Mouse (Mus musculus): ENCODE results near the gene Olfr1392. TPM values are rescaled to one million over a fixed set of nuclear protein-coding genes. Genes with fewer than 3 reads are reported as not detected.

Olfr1392 gene
- polyA plus RNA-seq, 1 experiment from 2014 or later, result 0.13 TPM

GRCm38 (mm10) chr11:49322442-49322841 is 37.4 kb downstream of the Olfr1392 start, which contains the start of gene Olfr1391:
Gene Olfr1391 (plus strand): TSS chr11:49322742.
- Histone ChIP-seq H3K27ac (ENCODE audit: low read depth, low read length) (no peak within 1 kb of the TSS), H3K4me3 (ENCODE audit: low read length) (no peak within 1 kb of the TSS), H3K27me3 (replicated peaks; ENCODE audit: control insufficient read depth, insufficient read depth, low read length) (no peaks in the 10 kb centered on the region), H3K4me1 (ENCODE audit: control insufficient read depth, insufficient read depth, low read depth, low read length) (no peaks in the 10 kb centered on the region), H3K9me3 (ENCODE audit: control insufficient read depth, low read length) (no peaks in the 10 kb centered on the region), H3K4me2 (ENCODE audit: low read length) (no peak within 1 kb of the TSS), H3K36me3 (ENCODE audit: control insufficient read depth, insufficient read depth, low read length) (no peaks in the 10 kb centered on the region), H3K9ac (ENCODE audit: low read depth, low read length) (no peak within 1 kb of the TSS)
- WGBS, result 83% methylated on average over 2 of the region's 2 CpGs
- ATAC-seq, result no peak

GRCm38 (mm10) chr11:49326726-49327125 is 41.6 kb downstream of the Olfr1392 start:
- Histone ChIP-seq H3K9ac (ENCODE audit: low read depth, low read length) (no peak overlapping the region), H3K9me3 (ENCODE audit: control insufficient read depth, low read length) (no peaks in the 10 kb centered on the region), H3K27me3 (replicated peaks; ENCODE audit: control insufficient read depth, insufficient read depth, low read length) (no peaks in the 10 kb centered on the region), H3K36me3 (ENCODE audit: control insufficient read depth, insufficient read depth, low read length) (no peaks in the 10 kb centered on the region), H3K27ac (ENCODE audit: low read depth, low read length) (no peak overlapping the region), H3K4me2 (ENCODE audit: low read length) (no peak overlapping the region), H3K4me3 (ENCODE audit: low read length) (no peak overlapping the region), H3K4me1 (ENCODE audit: control insufficient read depth, insufficient read depth, low read depth, low read length) (no peaks in the 10 kb centered on the region)
- no peak for ATAC-seq
- 83% methylated on average over 3 of the region's 3 CpGs for WGBS

DNA sequence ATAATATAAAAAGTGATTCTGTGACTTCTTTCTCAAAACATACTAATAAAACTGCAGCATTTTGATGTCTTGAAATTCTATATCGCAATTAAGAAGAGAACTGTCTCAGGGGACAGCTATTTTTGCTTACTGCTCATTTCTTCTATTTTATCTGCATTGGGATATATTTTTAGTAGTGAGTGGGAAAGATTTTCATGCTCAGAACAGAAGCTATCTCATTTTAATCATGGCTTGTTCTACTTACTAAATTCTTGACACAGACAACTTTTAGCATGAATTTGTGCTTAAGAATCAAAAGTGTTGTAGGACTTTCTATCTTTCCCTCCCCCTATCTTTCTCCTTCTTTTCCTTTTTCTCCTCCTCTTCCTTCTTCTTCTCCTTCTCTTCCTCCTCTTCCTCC is 44.6 kb downstream of the Olfr1392 start:
- H3K27me3 ChIP-seq (replicated peaks; ENCODE audit: control insufficient read depth, insufficient read depth, low read length), result no peaks in the 10 kb centered on the region
- no peak for ATAC-seq

GRCm38 (mm10) chr11:49334888-49335287 is 49.8 kb downstream of the Olfr1392 start, which contains the start of gene Olfr1390:
Gene Olfr1390 (plus strand): TSS chr11:49335188.
- Histone ChIP-seq H3K36me3 (ENCODE audit: control insufficient read depth, insufficient read depth, low read length) (no peaks in the 10 kb centered on the region), H3K27ac (ENCODE audit: low read depth, low read length) (no peak within 1 kb of the TSS), H3K27me3 (replicated peaks; ENCODE audit: control insufficient read depth, insufficient read depth, low read length) (no peaks in the 10 kb centered on the region), H3K9me3 (ENCODE audit: control insufficient read depth, low read length) (no peaks in the 10 kb centered on the region), H3K4me1 (ENCODE audit: control insufficient read depth, insufficient read depth, low read depth, low read length) (no peaks in the 10 kb centered on the region), H3K4me3 (ENCODE audit: low read length) (no peak within 1 kb of the TSS), H3K9ac (ENCODE audit: low read depth, low read length) (no peak within 1 kb of the TSS), H3K4me2 (ENCODE audit: low read length) (no peak within 1 kb of the TSS)
- ATAC-seq, result no peak
- WGBS, result 92% methylated on average over 1 of the region's 1 CpGs

More for the DNA sequence above, 44.6 kb downstream of the Olfr1392 start:
- no peak overlapping the region for H3K9ac ChIP-seq (ENCODE audit: low read depth, low read length)
- H3K27ac ChIP-seq (ENCODE audit: low read depth, low read length), result no peak overlapping the region
- WGBS, result 77% methylated on average over 1 of the region's 1 CpGs
- no peaks in the 10 kb centered on the region for H3K4me1 ChIP-seq (ENCODE audit: control insufficient read depth, insufficient read depth, low read depth, low read length)
- no peaks in the 10 kb centered on the region for H3K9me3 ChIP-seq (ENCODE audit: control insufficient read depth, low read length)
- H3K36me3 ChIP-seq (ENCODE audit: control insufficient read depth, insufficient read depth, low read length), result no peaks in the 10 kb centered on the region
- no peak overlapping the region for H3K4me3 ChIP-seq (ENCODE audit: low read length)
- H3K4me2 ChIP-seq (ENCODE audit: low read length), result no peak overlapping the region

- 74% methylated on average over 4 of the region's 4 CpGs for WGBS
- Histone ChIP-seq H3K27me3 (replicated peaks; ENCODE audit: control insufficient read depth, insufficient read depth, low read length) (no peaks in the 10 kb centered on the region), H3K9me3 (ENCODE audit: control insufficient read depth, low read length) (no peaks in the 10 kb centered on the region), H3K4me3 (ENCODE audit: low read length) (no peak overlapping the region), H3K36me3 (ENCODE audit: control insufficient read depth, insufficient read depth, low read length) (no peaks in the 10 kb centered on the region), H3K27ac (ENCODE audit: low read depth, low read length) (no peak overlapping the region), H3K4me1 (ENCODE audit: control insufficient read depth, insufficient read depth, low read depth, low read length) (no peaks in the 10 kb centered on the region), H3K9ac (ENCODE audit: low read depth, low read length) (no peak overlapping the region), H3K4me2 (ENCODE audit: low read length) (no peak overlapping the region)
- ATAC-seq, result no peak
Measured at GRCm38 (mm10) chr11:49337150-49337832, 52.2 kb downstream of the Olfr1392 start.

Other genes with a start within 250 kb of the Olfr1392 start
- gene 9930111J21Rik2, start 234.0 kb upstream of the Olfr1392 start, polyA plus RNA-seq (2015; fragmentation: Nextera tagmentation; extraction: Ambion mirVana), result 0.29 and 0.40 TPM in 2 replicates
- 0.09 TPM in 1 of 2 replicates, not detected in the other for gene Tgtp2, start 221.1 kb upstream of the Olfr1392 start, polyA plus RNA-seq (2015; fragmentation: Nextera tagmentation; extraction: Ambion mirVana)
- 0.81 TPM in 2 replicates for gene Ifi47, start 208.7 kb upstream of the Olfr1392 start, polyA plus RNA-seq (2015; fragmentation: Nextera tagmentation; extraction: Ambion mirVana)
- not detected in 2 replicates for gene Olfr1396, start 170.4 kb upstream of the Olfr1392 start, polyA plus RNA-seq (2015; fragmentation: Nextera tagmentation; extraction: Ambion mirVana)
- not detected in 2 replicates for gene Olfr1395, start 143.0 kb upstream of the Olfr1392 start, polyA plus RNA-seq (2015; fragmentation: Nextera tagmentation; extraction: Ambion mirVana)
- not detected in 2 replicates for gene Olfr1394, start 130.9 kb upstream of the Olfr1392 start, polyA plus RNA-seq (2015; fragmentation: Nextera tagmentation; extraction: Ambion mirVana)
- gene Btnl9, start 98.1 kb upstream of the Olfr1392 start, polyA plus RNA-seq (2015; fragmentation: Nextera tagmentation; extraction: Ambion mirVana), result 0.27 and 0.65 TPM in 2 replicates
- gene Zfp62, start 82.0 kb upstream of the Olfr1392 start, polyA plus RNA-seq (2015; fragmentation: Nextera tagmentation; extraction: Ambion mirVana), result 35.3 and 38.0 TPM in 2 replicates
- 34.5 and 38.2 TPM in 2 replicates for gene Mgat1, start 41.1 kb upstream of the Olfr1392 start, polyA plus RNA-seq (2015; fragmentation: Nextera tagmentation; extraction: Ambion mirVana)
- gene Olfr1393, start 7.0 kb upstream of the Olfr1392 start, polyA plus RNA-seq (2015; fragmentation: Nextera tagmentation; extraction: Ambion mirVana), result 0.08 TPM in 1 of 2 replicates, not detected in the other
- not detected in 2 replicates for gene Olfr10, start 19.5 kb downstream of the Olfr1392 start, polyA plus RNA-seq (2015; fragmentation: Nextera tagmentation; extraction: Ambion mirVana)
- gene Olfr1391, start 37.5 kb downstream of the Olfr1392 start, polyA plus RNA-seq (2015; fragmentation: Nextera tagmentation; extraction: Ambion mirVana), result not detected in 2 replicates
- not detected in 2 replicates for gene Olfr1390, start 49.9 kb downstream of the Olfr1392 start, polyA plus RNA-seq (2015; fragmentation: Nextera tagmentation; extraction: Ambion mirVana)
- not detected in 2 replicates for gene Olfr1389, start 137.8 kb downstream of the Olfr1392 start, polyA plus RNA-seq (2015; fragmentation: Nextera tagmentation; extraction: Ambion mirVana)
- gene Olfr1388, start 151.3 kb downstream of the Olfr1392 start, polyA plus RNA-seq (2015; fragmentation: Nextera tagmentation; extraction: Ambion mirVana), result 0.09 and 0.10 TPM in 2 replicates
- gene Olfr1387, start 170.1 kb downstream of the Olfr1392 start, polyA plus RNA-seq (2015; fragmentation: Nextera tagmentation; extraction: Ambion mirVana), result not detected in 2 replicates
- not detected in 2 replicates for gene Olfr1386, start 179.8 kb downstream of the Olfr1392 start, polyA plus RNA-seq (2015; fragmentation: Nextera tagmentation; extraction: Ambion mirVana)
- not detected in 2 replicates for gene Olfr1385, start 203.8 kb downstream of the Olfr1392 start, polyA plus RNA-seq (2015; fragmentation: Nextera tagmentation; extraction: Ambion mirVana)
- not detected in 2 replicates for gene Olfr1384, start 221.4 kb downstream of the Olfr1392 start, polyA plus RNA-seq (2015; fragmentation: Nextera tagmentation; extraction: Ambion mirVana)
- not detected in 2 replicates for gene Olfr1383, start 234.4 kb downstream of the Olfr1392 start, polyA plus RNA-seq (2015; fragmentation: Nextera tagmentation; extraction: Ambion mirVana)
- not detected in 2 replicates for gene Olfr1382, start 243.0 kb downstream of the Olfr1392 start, polyA plus RNA-seq (2015; fragmentation: Nextera tagmentation; extraction: Ambion mirVana)

Measured in hindbrain, embryonic 16.5 days (tissue).